Comparison of ENCODE assay signal across 8 mouse cellular contexts in genomic region chr17:31276207-31276921, GRCm38 (mm10). TPM values are rescaled to one million over a fixed set of nuclear protein-coding genes. Genes with fewer than 3 reads are reported as not detected.
DNase-seq lines count a peak whose midpoint lies in the region; ATAC-seq and TF ChIP-seq lines count a peak whose summit lies in the region.

No protein-coding gene starts in this region.

- H3K4me2 ChIP-seq in heart, postnatal 0 days (ENCODE audit: low read depth, low read length) = peak overlapping the region; percentile 71

- no peak for TF ChIP-seq EP300 in heart, postnatal 0 days (IDR thresholded peaks at IDR 0.05; ENCODE audit: low read depth)

- DNase-seq in left cerebral cortex, postnatal 25 days (ENCODE audit: low spot score in 2 of 2) = peak; percentile 66 to 69
- no peak for DNase-seq in left cerebral cortex, postnatal 4 days
- DNase-seq in embryonic facial prominence, embryonic 10.5 days (ENCODE audit: low spot score) = no peak
- DNase-seq in heart, postnatal 0 days (ENCODE audit: low spot score) = no peak
- DNase-seq in Muller cell, postnatal 12 days (ENCODE audit: inconsistent ontology term) = no peak
- DNase-seq in thymus, adult 18-20 months = no peak

- 24% methylated on average over 9 of the region's 9 CpGs for WGBS in embryonic facial prominence, embryonic 10.5 days
- 33% methylated on average over 9 of the region's 9 CpGs for WGBS in heart, postnatal 0 days

- peaks cover 19% of the 10 kb centered on the region for H3K4me1 ChIP-seq in embryonic facial prominence, embryonic 10.5 days
- no peaks in the 10 kb centered on the region for H3K4me1 ChIP-seq in heart, postnatal 0 days (ENCODE audit: control insufficient read depth, insufficient read depth)

- no peak overlapping the region for H3K9ac ChIP-seq in heart, postnatal 0 days (replicated peaks; ENCODE audit: low read depth, low read length)

- no peaks in the 10 kb centered on the region for H3K9me3 ChIP-seq in embryonic facial prominence, embryonic 10.5 days
- no peaks in the 10 kb centered on the region for H3K9me3 ChIP-seq in heart, postnatal 0 days (replicated peaks; ENCODE audit: control insufficient read depth, low read length)

- H3K36me3 ChIP-seq in embryonic facial prominence, embryonic 10.5 days (replicated peaks) = no peaks in the 10 kb centered on the region
- H3K36me3 ChIP-seq in heart, postnatal 0 days (replicated peaks; ENCODE audit: control insufficient read depth, insufficient read depth, low read length) = no peaks in the 10 kb centered on the region

- peak overlapping the region; percentile 70 for H3K4me3 ChIP-seq in embryonic facial prominence, embryonic 10.5 days
- H3K4me3 ChIP-seq in heart, postnatal 0 days (ENCODE audit: low read depth, low read length) = peak overlapping the region; percentile 47

- H3K27me3 ChIP-seq in embryonic facial prominence, embryonic 10.5 days (replicated peaks; ENCODE audit: low read depth, poor library complexity, severe bottlenecking) = peaks cover 11% of the 10 kb centered on the region
- no peaks in the 10 kb centered on the region for H3K27me3 ChIP-seq in heart, postnatal 0 days (ENCODE audit: control insufficient read depth, insufficient read depth, low read length)

- no peak for TF ChIP-seq CTCF in heart, postnatal 0 days (IDR thresholded peaks at IDR 0.05; ENCODE audit: low read depth)

- intact Hi-C loops in left cerebral cortex, postnatal 25 days (cut with DNase I) = no loop called here
- intact Hi-C loops in left cerebral cortex, postnatal 4 days (cut with DNase I) = loop anchor here (10.0 kb wide), 1 partner anchor 262 kb away; no protein-coding TSS in a partner anchor

- H3K27ac ChIP-seq in embryonic facial prominence, embryonic 10.5 days (replicated peaks) = 0 out of 2 replicates have a peak overlapping the region, but pooled peaks have one; percentile 37
- H3K27ac ChIP-seq in heart, postnatal 0 days (ENCODE audit: low read depth) = no peak overlapping the region

- no peak; the same call in 1 of the 2 replicates for ATAC-seq in heart, postnatal 0 days (ENCODE audit: insufficient read depth, low read depth)
- ATAC-seq in megakaryocyte progenitor cell, adult 5-6 weeks (replicated peaks; ENCODE audit: poor library complexity) = 0 out of 2 replicates have a peak, but pooled peaks have one; percentile 3
- no peak for ATAC-seq in erythroid progenitor cell, adult 5-6 weeks (replicated peaks; ENCODE audit: low FRiP score, poor library complexity, severe bottlenecking)

RNA-seq across cellular contexts. Expression of gene Rsph1, which starts 0.8 kb away (rescaled TPM):
- total RNA-seq in left cerebral cortex, postnatal 25 days (2021) = 10 to 100 TPM; 16.7 to 17.7 TPM
- 10 to 100 TPM; 11.9 to 12.6 TPM for total RNA-seq in left cerebral cortex, postnatal 4 days (2021)
- polyA plus RNA-seq in embryonic facial prominence, embryonic 10.5 days (2016; fragmentation: Nextera tagmentation; extraction: Ambion mirVana) = 1.8 and 2.1 TPM in 2 replicates
- total RNA-seq in heart, postnatal 0 days (2014; rRNA removed; ENCODE audit: low replicate concordance) = 0.27 TPM in 1 of 2 replicates, not detected in the other
- polyA plus RNA-seq in heart, postnatal 0 days (2015; fragmentation: Nextera tagmentation; extraction: Ambion mirVana) = 1.6 and 2.3 TPM in 2 replicates
- 0.72 and 1.4 TPM in 2 replicates for total RNA-seq in megakaryocyte progenitor cell, adult 5-6 weeks (2015)
- 1.8 and 3.0 TPM in 2 replicates for total RNA-seq in megakaryocyte progenitor cell, adult 5-6 weeks (2017)
- total RNA-seq in erythroid progenitor cell, adult 5-6 weeks (2015; ENCODE audit: low replicate concordance) = 4.0 TPM in 1 of 2 replicates, not detected in the other
- not detected in 2 replicates for total RNA-seq in erythroid progenitor cell, adult 5-6 weeks (2017; ENCODE audit: low replicate concordance)

RNA-seq across cellular contexts. Expression of gene Slc37a1, which starts 10.2 kb away (rescaled TPM):
- total RNA-seq in left cerebral cortex, postnatal 25 days (2021) = 1 to 10 TPM; 6.7 to 9.9 TPM
- 10 to 100 TPM; 18.4 to 19.4 TPM for total RNA-seq in left cerebral cortex, postnatal 4 days (2021)
- 5.3 and 7.7 TPM in 2 replicates for polyA plus RNA-seq in embryonic facial prominence, embryonic 10.5 days (2016; fragmentation: Nextera tagmentation; extraction: Ambion mirVana)
- 16.8 and 37.9 TPM in 2 replicates for total RNA-seq in heart, postnatal 0 days (2014; rRNA removed; ENCODE audit: low replicate concordance)
- 9.7 and 13.5 TPM in 2 replicates for polyA plus RNA-seq in heart, postnatal 0 days (2015; fragmentation: Nextera tagmentation; extraction: Ambion mirVana)
- 9.8 TPM in 2 replicates for total RNA-seq in megakaryocyte progenitor cell, adult 5-6 weeks (2015)
- total RNA-seq in megakaryocyte progenitor cell, adult 5-6 weeks (2017) = 6.2 and 8.3 TPM in 2 replicates
- 2.5 and 4.7 TPM in 2 replicates for total RNA-seq in erythroid progenitor cell, adult 5-6 weeks (2015; ENCODE audit: low replicate concordance)
- total RNA-seq in erythroid progenitor cell, adult 5-6 weeks (2017; ENCODE audit: low replicate concordance) = 0.23 and 1.2 TPM in 2 replicates

Comparison
In these comparisons a context has a peak if more than half of its experiments do, and no peak if none do; other contexts are left out.
1. DNase-seq: peak in left cerebral cortex, postnatal 25 days (2 of 2); none in left cerebral cortex, postnatal 4 days (single experiment), embryonic facial prominence, embryonic 10.5 days (single experiment), heart, postnatal 0 days (single experiment), Muller cell, postnatal 12 days (single experiment) and thymus, adult 18-20 months (0 of 2).